Comparison of ENCODE assay signal across 8 mouse cellular contexts in genomic region chr13:97617511-97618189, GRCm38 (mm10).
DNase-seq lines count a peak whose midpoint lies in the region; ATAC-seq lines count a peak whose summit lies in the region.

No protein-coding gene starts in this region.

- H3K27me3 ChIP-seq in kidney, embryonic 15.5 days = no peaks in the 10 kb centered on the region
- H3K27me3 ChIP-seq in midbrain, embryonic 16.5 days (ENCODE audit: control insufficient read depth, insufficient read depth, low read depth, low read length) = no peaks in the 10 kb centered on the region

- H3K4me1 ChIP-seq in kidney, embryonic 15.5 days = peaks cover 19% of the 10 kb centered on the region
- no peaks in the 10 kb centered on the region for H3K4me1 ChIP-seq in midbrain, embryonic 16.5 days (ENCODE audit: control insufficient read depth, insufficient read depth, low read length)

- ATAC-seq in kidney, embryonic 15.5 days (replicated peaks; ENCODE audit: low FRiP score) = peak; percentile 93
- no peak for ATAC-seq in midbrain, embryonic 16.5 days

- H3K4me3 ChIP-seq in kidney, embryonic 15.5 days (replicated peaks) = no peak overlapping the region
- H3K4me3 ChIP-seq in midbrain, embryonic 16.5 days (ENCODE audit: low read depth, low read length) = no peak overlapping the region

- H3K27ac ChIP-seq in kidney, embryonic 15.5 days = peak overlapping the region; percentile 78
- no peak overlapping the region for H3K27ac ChIP-seq in midbrain, embryonic 16.5 days (ENCODE audit: low read length)

- no peak overlapping the region for H3K9ac ChIP-seq in kidney, embryonic 15.5 days
- no peak overlapping the region for H3K9ac ChIP-seq in midbrain, embryonic 16.5 days (ENCODE audit: low read depth, low read length)

- no peaks in the 10 kb centered on the region for H3K36me3 ChIP-seq in kidney, embryonic 15.5 days
- H3K36me3 ChIP-seq in midbrain, embryonic 16.5 days (ENCODE audit: control insufficient read depth, insufficient read depth, low read length) = no peaks in the 10 kb centered on the region

- H3K9me3 ChIP-seq in kidney, embryonic 15.5 days (replicated peaks) = no peaks in the 10 kb centered on the region
- no peaks in the 10 kb centered on the region for H3K9me3 ChIP-seq in midbrain, embryonic 16.5 days (replicated peaks; ENCODE audit: control insufficient read depth, low read length, poor library complexity, severe bottlenecking)

- H3K4me2 ChIP-seq in kidney, embryonic 15.5 days = no peak overlapping the region
- H3K4me2 ChIP-seq in midbrain, embryonic 16.5 days (ENCODE audit: low read length) = no peak overlapping the region

- DNase-seq in kidney, postnatal 36 days = no peak
- DNase-seq in adrenal gland, adult 2 months = peak; percentile 71
- DNase-seq in gastrocnemius, postnatal 10 days = peak; percentile 47
- peak; percentile 64 for DNase-seq in ovary, postnatal 36 days (ENCODE audit: low spot score)
- DNase-seq in layer of hippocampus, postnatal 10 days (ENCODE audit: low spot score in 2 of 2) = no peak
- no peak for DNase-seq in layer of hippocampus, adult 9-10 months (ENCODE audit: low spot score)

- 23% methylated on average over 13 of the region's 13 CpGs for WGBS in kidney, embryonic 15.5 days
- 76% methylated on average over 13 of the region's 13 CpGs for WGBS in midbrain, embryonic 16.5 days

Comparison
In these comparisons a context has a peak if more than half of its experiments do, and no peak if none do; other contexts are left out.
1. DNase-seq: peak in adrenal gland, adult 2 months (single experiment), gastrocnemius, postnatal 10 days (single experiment) and ovary, postnatal 36 days (single experiment); none in kidney, postnatal 36 days (0 of 2), layer of hippocampus, postnatal 10 days (0 of 2) and layer of hippocampus, adult 9-10 months (single experiment).